Mouse (Mus musculus): ENCODE results near the gene Ccndbp1. TPM values are rescaled to one million over a fixed set of nuclear protein-coding genes. Genes with fewer than 3 reads are reported as not detected.
"Not testable (repeated sequence)": the region's sequence is repeated elsewhere in the genome, so short reads cannot be mapped to it uniquely, and the experiment has no call there.

Ccndbp1 gene
- polyA plus RNA-seq, 1 experiment, result 79.9 TPM

GRCm38 (mm10) chr2:120991196-120991595, 17.0 kb upstream of the Ccndbp1 start:
- Histone ChIP-seq H3K4me1 (ENCODE audit: control insufficient read depth, insufficient read depth, low read length) (no peaks in the 10 kb centered on the region), H3K27ac (ENCODE audit: insufficient read depth, low read length) (no peak overlapping the region), H3K4me3 (ENCODE audit: insufficient read depth, low read length) (no peak overlapping the region)
- no peak for TF ChIP-seq POLR2A (IDR thresholded peaks at IDR 0.05; ENCODE audit: extremely low read depth, insufficient read depth, low read length)
- no peak for TF ChIP-seq CTCF (IDR thresholded peaks at IDR 0.05; ENCODE audit: extremely low read depth, insufficient read depth, low read length)

- not testable (repeated sequence) for H3K27ac ChIP-seq (ENCODE audit: insufficient read depth, low read length)
These were observed 11.6 kb upstream of the Ccndbp1 start for GRCm38 (mm10) chr2:120996607-120997006.

GRCm38 (mm10) chr2:120998863-120999262, 9.3 kb upstream of the Ccndbp1 start:
- Histone ChIP-seq H3K4me1 (ENCODE audit: control insufficient read depth, insufficient read depth, low read length) (no peaks in the 10 kb centered on the region), H3K4me3 (ENCODE audit: insufficient read depth, low read length) (no peak overlapping the region), H3K27ac (ENCODE audit: insufficient read depth, low read length) (no peak overlapping the region)
- no peak for TF ChIP-seq POLR2A (IDR thresholded peaks at IDR 0.05; ENCODE audit: extremely low read depth, insufficient read depth, low read length)
- no peak for TF ChIP-seq CTCF (IDR thresholded peaks at IDR 0.05; ENCODE audit: extremely low read depth, insufficient read depth, low read length)

More at GRCm38 (mm10) chr2:120996607-120997006, 11.6 kb upstream of the Ccndbp1 start:
- H3K4me1 ChIP-seq (ENCODE audit: control insufficient read depth, insufficient read depth, low read length); H3K4me3 ChIP-seq (ENCODE audit: insufficient read depth, low read length): not testable (repeated sequence)

GRCm38 (mm10) chr2:121003586-121003985, 4.6 kb upstream of the Ccndbp1 start:
- no peak overlapping the region for H3K27ac ChIP-seq (ENCODE audit: insufficient read depth, low read length)
- peak; percentile 20; the same call in 1 of the 2 replicates for TF ChIP-seq CTCF (IDR thresholded peaks at IDR 0.05; ENCODE audit: extremely low read depth, insufficient read depth, low read length)
- TF ChIP-seq POLR2A (IDR thresholded peaks at IDR 0.05; ENCODE audit: extremely low read depth, insufficient read depth, low read length), result no peak
- no peak overlapping the region for H3K4me3 ChIP-seq (ENCODE audit: insufficient read depth, low read length)
- no peaks in the 10 kb centered on the region for H3K4me1 ChIP-seq (ENCODE audit: control insufficient read depth, insufficient read depth, low read length)

- TF ChIP-seq POLR2A (IDR thresholded peaks at IDR 0.05; ENCODE audit: extremely low read depth, insufficient read depth, low read length), result no peak
- no peak for TF ChIP-seq CTCF (IDR thresholded peaks at IDR 0.05; ENCODE audit: extremely low read depth, insufficient read depth, low read length)
- Histone ChIP-seq H3K4me1 (ENCODE audit: control insufficient read depth, insufficient read depth, low read length) (no peaks in the 10 kb centered on the region; the same call in 1 of the 2 replicates), H3K4me3 (ENCODE audit: insufficient read depth, low read length) (no peak overlapping the region), H3K27ac (ENCODE audit: insufficient read depth, low read length) (no peak overlapping the region)
These were observed 4.0 kb upstream of the Ccndbp1 start for GRCm38 (mm10) chr2:121004018-121004811.

- Histone ChIP-seq H3K27ac (ENCODE audit: insufficient read depth, low read length) (no peak overlapping the region), H3K4me3 (ENCODE audit: insufficient read depth, low read length) (no peak overlapping the region), H3K4me1 (ENCODE audit: control insufficient read depth, insufficient read depth, low read length) (peaks cover 2% of the 10 kb centered on the region; the same call in 1 of the 2 replicates)
- TF ChIP-seq POLR2A (IDR thresholded peaks at IDR 0.05; ENCODE audit: extremely low read depth, insufficient read depth, low read length) (no peak), CTCF (IDR thresholded peaks at IDR 0.05; ENCODE audit: extremely low read depth, insufficient read depth, low read length) (no peak)
These were observed 1.2 kb upstream of the Ccndbp1 start for GRCm38 (mm10) chr2:121006986-121007385.

GRCm38 (mm10) chr2:121008664-121009007, 433 bp downstream of the Ccndbp1 start:
- TF ChIP-seq POLR2A (IDR thresholded peaks at IDR 0.05; ENCODE audit: extremely low read depth, insufficient read depth, low read length) (no peak), CTCF (IDR thresholded peaks at IDR 0.05; ENCODE audit: extremely low read depth, insufficient read depth, low read length) (no peak)

GRCm38 (mm10) chr2:121009071-121009677, 971 bp downstream of the Ccndbp1 start:
- Histone ChIP-seq H3K4me3 (ENCODE audit: insufficient read depth, low read length) (peak overlapping the region; percentile 77), H3K4me1 (ENCODE audit: control insufficient read depth, insufficient read depth, low read length) (peaks cover 2% of the 10 kb centered on the region; the same call in 1 of the 2 replicates), H3K27ac (ENCODE audit: insufficient read depth, low read length) (no peak overlapping the region)
- TF ChIP-seq CTCF (IDR thresholded peaks at IDR 0.05; ENCODE audit: extremely low read depth, insufficient read depth, low read length) (no peak), POLR2A (IDR thresholded peaks at IDR 0.05; ENCODE audit: extremely low read depth, insufficient read depth, low read length) (no peak)

More at GRCm38 (mm10) chr2:121008664-121009007, 433 bp downstream of the Ccndbp1 start:
- Histone ChIP-seq H3K27ac (ENCODE audit: insufficient read depth, low read length) (no peak overlapping the region), H3K4me3 (ENCODE audit: insufficient read depth, low read length) (peak overlapping the region; percentile 77), H3K4me1 (ENCODE audit: control insufficient read depth, insufficient read depth, low read length) (peaks cover 2% of the 10 kb centered on the region; the same call in 1 of the 2 replicates)

- peaks cover 2% of the 10 kb centered on the region; the same call in 1 of the 2 replicates for H3K4me1 ChIP-seq (ENCODE audit: control insufficient read depth, insufficient read depth, low read length)
- H3K4me3 ChIP-seq (ENCODE audit: insufficient read depth, low read length), result no peak overlapping the region
- H3K27ac ChIP-seq (ENCODE audit: insufficient read depth, low read length), result no peak overlapping the region
- TF ChIP-seq CTCF (IDR thresholded peaks at IDR 0.05; ENCODE audit: extremely low read depth, insufficient read depth, low read length) (no peak), POLR2A (IDR thresholded peaks at IDR 0.05; ENCODE audit: extremely low read depth, insufficient read depth, low read length) (no peak)
These were observed 4.5 kb downstream of the Ccndbp1 start for GRCm38 (mm10) chr2:121012676-121013075.

GRCm38 (mm10) chr2:121015507-121015906, 7.3 kb downstream of the Ccndbp1 start:
- Histone ChIP-seq H3K4me3 (ENCODE audit: insufficient read depth, low read length) (no peak overlapping the region), H3K27ac (ENCODE audit: insufficient read depth, low read length) (no peak overlapping the region), H3K4me1 (ENCODE audit: control insufficient read depth, insufficient read depth, low read length) (no peaks in the 10 kb centered on the region)
- TF ChIP-seq POLR2A (IDR thresholded peaks at IDR 0.05; ENCODE audit: extremely low read depth, insufficient read depth, low read length) (no peak), CTCF (IDR thresholded peaks at IDR 0.05; ENCODE audit: extremely low read depth, insufficient read depth, low read length) (no peak)
